Mouse (Mus musculus) hindbrain, embryonic 11.5 days (tissue): Measurements from ENCODE around the gene C2cd2. TPM values are rescaled to one million over a fixed set of nuclear protein-coding genes. Genes with fewer than 3 reads are reported as not detected.

Source experiments
- ATAC-seq: fragments of 200-750 bp; cut with Nextera tagmentation; 2 replicates; pipeline ENCODE4 v1.8.0; 2017; ENCODE audit warnings: mild to moderate bottlenecking, moderate TSS enrichment, moderate library complexity; ENCODE audit not compliant: low FRiP score
- DNase-seq: peaks from one replicate; pipeline ENCODE4 v3.0.0-alpha.2; 2015; ENCODE audit warnings: low spot score
- H3K27ac ChIP-seq: fragments of 300-500 bp; sonication (generic); 2 replicates; pipeline ENCODE4 v1.5.1; 2014; ENCODE audit warnings: mild to moderate bottlenecking, low read depth, low read length
- H3K27me3 ChIP-seq: fragments of 300-500 bp; sonication (generic); 2 replicates; pipeline ENCODE4 v1.6.1; 2014; ENCODE audit warnings: mild to moderate bottlenecking, low read length, moderate library complexity, mixed read lengths; ENCODE audit not compliant: control insufficient read depth, insufficient read depth
- H3K36me3 ChIP-seq: fragments of 300-500 bp; sonication (generic); 2 replicates; pipeline ENCODE4 v1.6.1; 2014; ENCODE audit warnings: mild to moderate bottlenecking, low read length, moderate library complexity, mixed read lengths; ENCODE audit not compliant: control insufficient read depth, insufficient read depth
- H3K4me1 ChIP-seq: fragments of 300-500 bp; sonication (generic); replicated peaks from 2 replicates; pipeline ENCODE4 v1.6.1; 2014; ENCODE audit warnings: low read length, mixed read lengths; ENCODE audit not compliant: control insufficient read depth, insufficient read depth
- H3K4me2 ChIP-seq: fragments of 300-500 bp; sonication (generic); replicated peaks from 2 replicates; pipeline ENCODE4 v1.6.1; 2014; ENCODE audit warnings: mild to moderate bottlenecking, low read depth, low read length
- H3K4me3 ChIP-seq: fragments of 300-500 bp; sonication (generic); 2 replicates; pipeline ENCODE4 v1.5.1; 2014; ENCODE audit warnings: low read depth, low read length
- H3K9ac ChIP-seq: fragments of 300-500 bp; sonication (generic); 2 replicates; pipeline ENCODE4 v1.6.1; 2014; ENCODE audit warnings: low read depth, low read length
- H3K9me3 ChIP-seq: fragments of 300-500 bp; sonication (generic); 2 replicates; pipeline ENCODE4 v1.6.1; 2016; ENCODE audit warnings: low read length; ENCODE audit not compliant: control insufficient read depth
- WGBS: fragments of 180-500 bp; shearing (Covaris S2); extraction: QIAGEN DNeasy Blood & Tissue Kit; methylation state at CpG from one replicate; pipeline ENCODE4 v1.1.7; 2014; 5-methylcytosine and 5-hydroxymethylcytosine counted together
- polyA plus RNA-seq: library from polyadenylated mRNA; unstranded; fragments of >200 nt; fragmentation: Nextera tagmentation; extraction: Ambion mirVana; gene quantifications from 2 replicates; pipeline ENCODE4 v1.2.1, GENCODE M21; 2014

The C2cd2 gene
- polyA plus RNA-seq, 1 experiment from 2014 or later = 14.3 TPM

GRCm38 (mm10) chr16:97929520-97929919 lies 32.9 kb downstream of the C2cd2 start:
- no peak overlapping the region for H3K4me3 ChIP-seq
- no peak overlapping the region for H3K9ac ChIP-seq
- H3K36me3 ChIP-seq = no peaks in the 10 kb centered on the region
- no peak for ATAC-seq
- no peak for DNase-seq
- H3K27ac ChIP-seq = no peak overlapping the region
- no peak overlapping the region for H3K4me2 ChIP-seq
- H3K4me1 ChIP-seq = no peaks in the 10 kb centered on the region
- 57% methylated on average over 1 of the region's 1 CpGs for WGBS
- H3K9me3 ChIP-seq = no peaks in the 10 kb centered on the region
- no peaks in the 10 kb centered on the region for H3K27me3 ChIP-seq

- no peak for DNase-seq
- no peak overlapping the region for H3K9ac ChIP-seq
Measured at GRCm38 (mm10) chr16:97927331-97927938, 35.0 kb downstream of the C2cd2 start.

DNA sequence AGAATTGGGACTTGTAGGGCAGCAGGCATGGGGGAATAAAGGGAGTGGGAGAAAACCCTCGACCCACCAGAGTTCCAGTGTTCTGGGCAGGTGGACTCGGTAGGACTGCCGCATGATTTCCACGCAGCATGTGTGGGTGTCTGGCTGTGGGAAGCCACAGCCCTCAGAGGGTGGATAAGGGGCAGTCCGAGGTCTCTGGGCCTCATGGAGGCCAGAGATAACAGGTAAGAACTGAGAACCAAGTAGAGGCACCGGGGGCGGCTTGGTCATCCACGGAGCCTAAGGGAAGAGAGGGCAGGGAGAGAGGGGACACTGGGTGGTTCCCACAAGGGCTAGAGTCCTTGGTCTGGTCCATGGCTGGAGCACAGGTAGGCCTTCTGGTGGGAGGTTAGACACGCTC lies 36.0 kb downstream of the C2cd2 start:
- Histone ChIP-seq H3K9me3 (no peaks in the 10 kb centered on the region), H3K27me3 (no peaks in the 10 kb centered on the region), H3K4me2 (no peak overlapping the region), H3K27ac (no peak overlapping the region), H3K9ac (no peak overlapping the region), H3K4me3 (no peak overlapping the region), H3K4me1 (no peaks in the 10 kb centered on the region), H3K36me3 (no peaks in the 10 kb centered on the region)
- WGBS = 89% methylated on average over 9 of the region's 9 CpGs
- no peak for ATAC-seq
- DNase-seq = no peak

More at GRCm38 (mm10) chr16:97927331-97927938, 35.0 kb downstream of the C2cd2 start:
- WGBS = 74% methylated on average over 3 of the region's 3 CpGs
- Histone ChIP-seq H3K27ac (no peak overlapping the region), H3K4me1 (no peaks in the 10 kb centered on the region), H3K4me3 (no peak overlapping the region), H3K9me3 (no peaks in the 10 kb centered on the region), H3K27me3 (no peaks in the 10 kb centered on the region), H3K4me2 (no peak overlapping the region), H3K36me3 (no peaks in the 10 kb centered on the region)
- no peak for ATAC-seq

DNA sequence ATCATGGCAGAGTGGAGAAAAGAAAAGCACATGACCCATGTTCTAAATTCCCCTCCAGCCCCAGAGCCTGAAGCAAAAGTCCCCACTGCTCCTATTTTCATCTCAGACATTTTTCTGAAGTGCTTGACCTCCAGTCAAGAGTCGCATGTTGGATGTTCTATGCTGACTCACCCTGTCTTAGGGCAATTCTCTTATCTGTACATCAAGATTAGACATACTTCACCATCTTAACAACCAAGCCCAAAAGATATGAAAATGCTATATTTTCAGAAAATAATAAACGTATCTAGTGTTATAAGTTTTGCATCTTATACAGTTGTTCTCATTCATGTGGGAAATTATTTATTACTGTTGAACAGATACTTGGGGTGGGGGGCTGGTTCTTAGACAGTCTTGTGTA lies 36.6 kb downstream of the C2cd2 start:
- Histone ChIP-seq H3K4me3 (no peak overlapping the region), H3K27ac (no peak overlapping the region), H3K4me1 (no peaks in the 10 kb centered on the region), H3K4me2 (no peak overlapping the region), H3K36me3 (no peaks in the 10 kb centered on the region), H3K9me3 (no peaks in the 10 kb centered on the region), H3K9ac (no peak overlapping the region), H3K27me3 (no peaks in the 10 kb centered on the region)
- DNase-seq (no peak), ATAC-seq (no peak)
- WGBS = 86% methylated on average over 2 of the region's 2 CpGs

DNA sequence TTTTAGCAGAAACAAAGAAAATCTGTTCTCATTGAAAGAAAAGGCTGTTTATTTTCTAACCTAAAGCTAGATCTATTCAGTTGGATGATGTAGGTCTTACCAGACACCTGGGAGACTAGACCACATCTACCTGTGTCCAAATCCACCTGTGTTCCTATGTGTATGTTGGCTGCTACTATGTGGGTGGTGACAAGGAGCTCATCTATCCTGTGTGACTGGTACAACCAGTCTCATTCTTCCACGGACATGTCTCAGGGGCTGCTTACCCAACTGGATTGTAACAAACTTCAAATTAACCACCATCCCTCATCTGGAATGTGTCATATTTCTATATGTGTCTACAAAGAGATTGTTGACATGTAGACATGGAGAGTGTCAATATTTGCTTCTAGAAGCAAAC lies 38.7 kb downstream of the C2cd2 start:
- 84% methylated on average over 1 of the region's 1 CpGs for WGBS

GRCm38 (mm10) chr16:97922779-97923126 lies 39.6 kb downstream of the C2cd2 start:
- no peak for DNase-seq
- H3K4me2 ChIP-seq = peak overlapping the region; percentile 78
- H3K27ac ChIP-seq = no peak overlapping the region
- WGBS = 1% methylated on average over 9 of the region's 9 CpGs
- H3K4me1 ChIP-seq = no peaks in the 10 kb centered on the region
- H3K9ac ChIP-seq = peak overlapping the region; percentile 81; the same call in 1 of the 2 replicates
- ATAC-seq = no peak; the same call in 1 of the 2 replicates
- H3K27me3 ChIP-seq = no peaks in the 10 kb centered on the region
- H3K4me3 ChIP-seq = peak overlapping the region; percentile 71
- no peaks in the 10 kb centered on the region for H3K9me3 ChIP-seq
- no peaks in the 10 kb centered on the region for H3K36me3 ChIP-seq

More for the DNA sequence above, 38.7 kb downstream of the C2cd2 start:
- DNase-seq (no peak), ATAC-seq (no peak)
- no peaks in the 10 kb centered on the region for H3K4me1 ChIP-seq
- no peak overlapping the region for H3K27ac ChIP-seq
- no peaks in the 10 kb centered on the region for H3K9me3 ChIP-seq
- H3K4me3 ChIP-seq = no peak overlapping the region
- H3K36me3 ChIP-seq = no peaks in the 10 kb centered on the region
- no peak overlapping the region for H3K9ac ChIP-seq
- H3K27me3 ChIP-seq = no peaks in the 10 kb centered on the region
- no peak overlapping the region for H3K4me2 ChIP-seq

GRCm38 (mm10) chr16:97921961-97922778 lies 40.2 kb downstream of the C2cd2 start:
- H3K9ac ChIP-seq = peak overlapping the region; percentile 81
- H3K27ac ChIP-seq = peak overlapping the region; percentile 11; the same call in 1 of the 2 replicates
- H3K4me2 ChIP-seq = peak overlapping the region; percentile 78
- ATAC-seq = peak; percentile 94
- peak overlapping the region; percentile 71 for H3K4me3 ChIP-seq
- WGBS = under 1% methylated on average over 58 of the region's 75 CpGs
- no peaks in the 10 kb centered on the region for H3K27me3 ChIP-seq
- no peaks in the 10 kb centered on the region for H3K36me3 ChIP-seq
- no peaks in the 10 kb centered on the region for H3K9me3 ChIP-seq
- DNase-seq = peak; percentile 84
- H3K4me1 ChIP-seq = no peaks in the 10 kb centered on the region

- H3K27ac ChIP-seq = no peak overlapping the region
- H3K9me3 ChIP-seq = no peaks in the 10 kb centered on the region
- H3K27me3 ChIP-seq = no peaks in the 10 kb centered on the region
- H3K9ac ChIP-seq = no peak overlapping the region
- no peak overlapping the region for H3K4me3 ChIP-seq
- H3K4me1 ChIP-seq = no peaks in the 10 kb centered on the region
- no peak for DNase-seq
- H3K4me2 ChIP-seq = no peak overlapping the region
- 100% methylated on average over 1 of the region's 1 CpGs for WGBS
- no peak for ATAC-seq
- no peaks in the 10 kb centered on the region for H3K36me3 ChIP-seq
Measured at GRCm38 (mm10) chr16:97920621-97921020, 41.8 kb downstream of the C2cd2 start.

DNA sequence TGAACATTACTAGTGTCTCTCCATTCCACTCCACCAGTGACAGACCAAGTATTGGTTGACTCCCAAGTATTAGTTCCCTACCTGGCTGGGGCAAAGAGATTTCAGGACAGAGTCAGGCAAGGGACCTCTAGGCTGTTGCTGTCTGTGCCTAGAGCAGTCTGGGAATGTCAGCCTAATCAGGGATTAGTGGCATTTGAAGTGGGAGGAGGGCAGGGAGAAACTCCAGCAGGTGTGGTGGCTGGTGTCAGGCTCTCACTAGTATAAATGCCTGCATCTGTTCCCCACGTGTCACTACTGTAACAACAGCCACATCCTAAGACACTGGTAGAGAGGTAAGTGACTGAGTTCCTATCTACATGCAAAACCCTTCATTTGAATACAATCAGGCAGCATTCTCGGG lies 42.6 kb downstream of the C2cd2 start:
- 41% methylated on average over 2 of the region's 2 CpGs for WGBS
- H3K4me2 ChIP-seq = no peak overlapping the region
- no peaks in the 10 kb centered on the region for H3K4me1 ChIP-seq
- no peaks in the 10 kb centered on the region for H3K36me3 ChIP-seq
- no peaks in the 10 kb centered on the region for H3K27me3 ChIP-seq
- no peak overlapping the region for H3K9ac ChIP-seq
- DNase-seq = no peak
- no peak overlapping the region for H3K4me3 ChIP-seq
- ATAC-seq = no peak
- H3K27ac ChIP-seq = no peak overlapping the region
- no peaks in the 10 kb centered on the region for H3K9me3 ChIP-seq
